Mouse (Mus musculus) heart, adult 8-10 months (tissue): ENCODE data around the gene Spock1. TPM values are rescaled to one million over a fixed set of nuclear protein-coding genes. Genes with fewer than 3 reads are reported as not detected.
"Not testable (repeated sequence)": the region's sequence is repeated elsewhere in the genome, so short reads cannot be mapped to it uniquely, and the experiment has no call there.

ENCODE experiments used
- DNase-seq: peaks from one replicate; pipeline ENCODE4 v3.0.0; 2022; ENCODE audit warnings: low spot score
- total RNA-seq, 4 experiments: library from RNA; stranded (reverse); gene quantifications; 2 replicates each; pipeline ENCODE4 v1.2.4; 2022

Spock1 gene
- total RNA-seq, 4 experiments from 2014 or later: 0.25 to 0.53 (median 0.27) TPM; not detected in 1

GRCm38 (mm10) chr13:57603226-57603625 is 304.9 kb downstream of the Spock1 start:
- no peak for DNase-seq

GRCm38 (mm10) chr13:57595761-57596051 is 312.4 kb downstream of the Spock1 start:
- no peak for DNase-seq

- no peak for DNase-seq
These were observed 312.9 kb downstream of the Spock1 start for GRCm38 (mm10) chr13:57595032-57595760.

GRCm38 (mm10) chr13:57589338-57589914 is 318.7 kb downstream of the Spock1 start:
- not testable (repeated sequence) for DNase-seq

GRCm38 (mm10) chr13:57588558-57589273 is 319.4 kb downstream of the Spock1 start:
- no peak for DNase-seq

GRCm38 (mm10) chr13:57585131-57585530 is 323.0 kb downstream of the Spock1 start:
- no peak for DNase-seq

GRCm38 (mm10) chr13:57582314-57582976 is 325.7 kb downstream of the Spock1 start:
- DNase-seq: no peak

- DNase-seq: no peak
These were observed 330.4 kb downstream of the Spock1 start for GRCm38 (mm10) chr13:57577541-57578244.

- no peak for DNase-seq
These were observed 334.6 kb downstream of the Spock1 start for GRCm38 (mm10) chr13:57573501-57573900.

- DNase-seq: no peak
These were observed 339.7 kb downstream of the Spock1 start for GRCm38 (mm10) chr13:57568404-57568803.

GRCm38 (mm10) chr13:57555186-57555585 is 352.9 kb downstream of the Spock1 start:
- no peak for DNase-seq

- no peak for DNase-seq
These were observed 358.4 kb downstream of the Spock1 start for GRCm38 (mm10) chr13:57549743-57550142.

- DNase-seq: no peak
These were observed 371.1 kb downstream of the Spock1 start for GRCm38 (mm10) chr13:57536988-57537547.

GRCm38 (mm10) chr13:57534325-57534724 is 373.8 kb downstream of the Spock1 start:
- DNase-seq: no peak

- no peak for DNase-seq
These were observed 382.2 kb downstream of the Spock1 start for GRCm38 (mm10) chr13:57525946-57526345.

- peak; percentile 18 for DNase-seq
These were observed 383.6 kb downstream of the Spock1 start for GRCm38 (mm10) chr13:57524546-57524945.

GRCm38 (mm10) chr13:57523366-57523765 is 384.8 kb downstream of the Spock1 start:
- no peak for DNase-seq

- DNase-seq: peak; percentile 10
These were observed 385.8 kb downstream of the Spock1 start for GRCm38 (mm10) chr13:57522319-57522718.

GRCm38 (mm10) chr13:57521152-57521551 is 387.0 kb downstream of the Spock1 start:
- DNase-seq: peak; percentile 2

- DNase-seq: no peak
These were observed 388.3 kb downstream of the Spock1 start for GRCm38 (mm10) chr13:57519790-57520189.

- no peak for DNase-seq
These were observed 392.4 kb downstream of the Spock1 start for GRCm38 (mm10) chr13:57515737-57516136.
